Mouse (Mus musculus): ENCODE measurements around the gene Stat1.

DNA sequence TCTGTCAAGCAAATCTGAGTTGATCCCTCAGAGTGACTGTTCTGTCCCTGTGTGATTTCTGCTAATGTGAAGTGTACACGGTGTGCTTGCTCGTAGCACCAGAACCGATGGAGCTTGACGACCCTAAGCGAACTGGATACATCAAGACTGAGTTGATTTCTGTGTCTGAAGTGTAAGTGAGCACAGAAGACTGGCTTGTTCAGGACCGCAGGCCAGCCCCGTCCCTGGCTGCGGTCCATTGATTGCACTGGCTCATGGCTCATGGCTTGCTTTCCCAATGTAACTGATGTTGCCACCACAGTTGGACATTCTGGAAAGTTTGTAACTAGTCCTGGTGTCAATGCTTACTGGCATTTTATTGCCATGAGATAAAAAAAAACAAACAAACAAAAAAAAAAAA is 35.6 kb downstream of the Stat1 start:
- TF ChIP-seq CTCF (IDR thresholded peaks at IDR 0.05; ENCODE audit: borderline replicate concordance, control insufficient read depth, extremely low read depth, insufficient read depth, low read length, poor library complexity): no peak
- TF ChIP-seq POLR2A (IDR thresholded peaks at IDR 0.05; ENCODE audit: control insufficient read depth, extremely low read depth, insufficient read depth, low read length, poor library complexity): no peak
